Mouse (Mus musculus) effector memory CD4-positive, alpha-beta T cell, adult 5 months (primary cell): ENCODE measurements around the gene Mlxipl. TPM values are rescaled to one million over a fixed set of nuclear protein-coding genes. Genes with fewer than 3 reads are reported as not detected.

ENCODE experiments used
- polyA plus RNA-seq: library from polyadenylated mRNA; unstranded; fragments of 100-300 nt; shearing (Covaris generic); gene quantifications from one replicate; pipeline ENCODE4 v1.2.1, GENCODE M21; 2017

Mlxipl gene
- polyA plus RNA-seq, result not detected

DNA sequence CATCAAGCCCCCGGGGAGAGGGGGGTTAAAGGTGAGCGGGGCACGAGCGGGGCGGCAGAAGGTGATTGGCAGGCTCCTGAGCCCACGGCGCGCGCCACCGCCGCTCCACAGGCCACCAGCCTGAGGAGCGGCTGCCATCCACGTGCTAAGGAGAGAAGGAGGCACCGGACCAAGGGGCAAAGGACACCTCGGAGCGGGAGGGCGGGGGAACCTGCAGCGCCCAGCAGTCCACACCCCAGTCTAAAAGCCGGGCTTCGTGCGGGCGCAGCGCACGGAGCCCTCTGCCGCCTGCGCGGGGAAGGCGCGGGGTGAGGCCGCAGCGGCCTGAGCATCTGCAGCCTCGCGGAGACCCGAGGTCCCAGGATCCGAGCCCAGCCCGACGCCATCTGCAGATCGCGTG is at the start of gene Mlxipl:
Mlxipl (plus strand) TSS at position 238 of the 400 bp plus-strand sequence.

DNA sequence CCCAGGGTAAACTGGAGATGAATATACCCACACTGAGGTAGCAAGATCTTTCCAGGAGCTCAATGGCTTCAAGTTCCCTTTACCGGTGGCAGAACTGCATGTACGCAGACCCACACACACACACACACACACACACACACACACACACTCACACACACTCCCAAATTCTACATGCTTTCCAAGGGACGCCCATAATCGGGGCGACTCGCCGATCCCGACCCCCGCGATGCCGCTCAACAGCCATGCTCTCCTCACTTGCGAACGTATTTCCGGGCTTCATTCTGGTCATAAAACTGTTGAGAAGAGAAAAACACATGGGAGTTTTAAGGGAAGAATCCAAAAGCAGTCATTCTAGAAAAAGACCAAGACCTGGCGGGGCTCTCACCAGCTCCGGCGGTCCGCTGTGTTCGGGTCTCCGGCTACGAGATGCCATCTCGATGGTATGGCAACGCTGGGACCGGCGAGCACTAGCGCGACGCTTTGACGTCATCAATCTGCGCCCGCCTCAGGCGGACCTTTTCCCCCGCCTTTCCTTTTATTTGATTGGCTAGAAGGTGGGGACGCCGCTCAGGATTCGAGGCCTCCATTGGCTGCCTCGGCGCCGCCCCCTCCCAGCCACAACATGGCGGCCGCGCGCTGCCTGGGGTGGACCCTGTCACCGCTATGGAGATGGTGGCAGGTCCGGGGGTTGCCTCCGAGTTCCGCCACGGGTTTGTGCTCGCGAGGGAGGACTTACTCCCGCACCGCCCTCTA is 25.9 kb upstream of the Mlxipl start, which contains the start of gene Dnajc30:
Dnajc30 (plus strand) TSS at position 574 of the 753 bp plus-strand sequence.

GRCm38 (mm10) chr5:135064909-135065446 is 24.7 kb upstream of the Mlxipl start, which contains the start of gene Bud23:
Gene Bud23 (minus strand): TSS chr5:135064959.

GRCm38 (mm10) chr5:135077564-135078481 is 11.9 kb upstream of the Mlxipl start, which contains the start of gene Vps37d:
Gene Vps37d (minus strand): TSS chr5:135078266.

DNA sequence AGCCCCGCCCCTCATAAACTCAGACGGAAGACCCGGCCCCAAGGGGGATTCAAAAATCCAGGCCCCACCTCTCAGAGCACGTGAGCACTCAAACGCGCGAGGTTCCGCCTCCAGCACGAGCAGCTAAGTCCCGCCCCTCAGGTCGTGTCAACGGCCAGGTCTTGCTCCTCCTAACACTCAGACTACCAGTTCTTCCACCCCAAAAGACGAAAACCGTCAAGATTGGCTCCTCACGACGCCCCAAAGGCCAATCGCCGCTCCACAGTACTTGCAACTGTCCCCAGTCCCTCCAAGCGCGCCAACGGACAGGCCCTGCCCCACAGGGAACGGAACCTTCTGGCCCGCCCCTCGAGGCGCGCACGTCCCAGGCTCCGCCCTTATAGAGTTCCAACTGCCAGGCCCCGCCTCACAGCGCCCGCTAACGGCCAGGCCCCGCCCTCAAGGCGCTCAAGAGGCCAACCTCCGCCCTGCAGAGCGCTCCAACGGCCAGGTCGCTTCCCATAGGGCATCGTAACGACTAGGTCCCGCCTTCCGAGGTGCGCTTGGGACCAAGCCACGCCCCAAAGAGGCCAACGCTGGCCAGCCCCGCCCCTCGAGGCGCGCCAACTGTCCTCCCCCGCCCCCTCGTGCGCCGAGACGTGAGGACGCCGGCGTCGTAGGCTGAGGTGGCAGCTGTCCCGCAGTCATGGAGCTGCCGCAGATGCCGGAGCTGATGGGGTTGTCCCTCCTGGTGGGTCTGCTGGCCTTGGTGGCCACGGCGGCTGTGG is 59.5 kb downstream of the Mlxipl start, which contains the start of gene Tbl2:
Tbl2 (plus strand) TSS at position 605 of the 767 bp plus-strand sequence.

DNA sequence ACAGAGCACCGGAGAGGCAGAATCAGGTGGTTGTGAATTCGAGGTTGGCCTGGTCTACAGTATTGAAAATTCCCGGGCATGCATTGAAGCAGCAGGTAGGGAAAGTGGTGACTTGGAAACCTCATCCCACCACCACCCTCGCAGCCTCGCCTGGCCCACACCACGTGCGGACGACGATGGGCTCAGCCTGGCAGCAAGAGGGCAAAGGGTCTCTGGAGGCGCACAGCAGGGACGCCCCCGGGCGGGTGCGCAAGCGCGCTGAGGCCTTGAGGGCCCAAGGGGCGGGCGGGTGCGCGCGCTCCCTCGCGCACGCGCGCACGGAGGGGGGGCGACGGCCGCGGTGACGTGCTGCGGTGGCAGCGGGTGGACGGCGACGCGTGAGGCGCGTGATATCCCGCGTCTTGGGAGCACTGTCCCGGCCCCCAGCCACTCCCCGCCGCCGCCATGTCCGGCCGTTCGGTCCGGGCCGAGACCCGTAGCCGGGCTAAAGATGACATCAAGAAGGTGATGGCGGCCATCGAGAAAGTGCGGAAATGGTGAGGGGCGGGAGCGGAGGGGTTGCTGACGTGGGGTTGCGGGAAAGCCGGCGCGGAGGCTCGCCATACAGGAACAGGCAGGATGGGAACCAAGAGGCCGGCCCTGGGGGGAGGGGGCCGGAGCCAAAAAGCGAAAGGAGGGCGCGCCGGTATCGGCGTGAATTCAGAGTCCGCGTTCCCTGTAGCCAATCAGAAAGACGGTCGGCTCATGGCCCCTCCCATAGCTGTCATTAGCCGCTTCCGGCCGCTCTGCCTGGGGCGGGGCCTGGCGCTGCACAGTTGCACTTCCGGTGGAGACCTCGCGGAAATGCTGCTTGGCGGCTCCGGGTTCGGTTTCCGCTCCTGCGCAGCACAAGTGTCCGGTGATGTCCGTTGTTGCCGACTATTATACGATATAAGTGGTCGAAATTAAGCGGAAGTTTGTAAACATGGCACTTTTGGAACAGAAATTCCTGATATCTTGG is 78.7 kb downstream of the Mlxipl start, which contains the start of gene Bcl7b:
Bcl7b (plus strand) TSS at position 221 of the 1,000 bp plus-strand sequence.

GRCm38 (mm10) chr5:135186621-135187348 is 97.1 kb downstream of the Mlxipl start, which contains the start of gene Baz1b:
Gene Baz1b (plus strand): TSS chr5:135187264.

Other genes with a start within 250 kb of the Mlxipl start
- gene Tmem270, start 183.2 kb upstream of the Mlxipl start, polyA plus RNA-seq, result not detected
- not detected for gene Cldn13, start 174.4 kb upstream of the Mlxipl start, polyA plus RNA-seq
- 4.1 TPM for gene Mettl27, start 157.5 kb upstream of the Mlxipl start, polyA plus RNA-seq
- gene Cldn4, start 143.0 kb upstream of the Mlxipl start, polyA plus RNA-seq, result not detected
- not detected for gene Cldn3, start 103.7 kb upstream of the Mlxipl start, polyA plus RNA-seq
- 64.6 TPM for gene Abhd11, start 80.7 kb upstream of the Mlxipl start, polyA plus RNA-seq
- gene Stx1a, start 66.4 kb upstream of the Mlxipl start, polyA plus RNA-seq, result 4.2 TPM
- 9.6 TPM for gene Dnajc30, start 25.7 kb upstream of the Mlxipl start, polyA plus RNA-seq
- 86.6 TPM for gene Bud23, start 24.9 kb upstream of the Mlxipl start, polyA plus RNA-seq
- gene Vps37d, start 11.6 kb upstream of the Mlxipl start, polyA plus RNA-seq, result not detected
- 19.3 TPM for gene Tbl2, start 59.8 kb downstream of the Mlxipl start, polyA plus RNA-seq
- gene Bcl7b, start 78.4 kb downstream of the Mlxipl start, polyA plus RNA-seq, result 121 TPM
- 44.1 TPM for gene Baz1b, start 97.4 kb downstream of the Mlxipl start, polyA plus RNA-seq
- gene Fzd9, start 161.3 kb downstream of the Mlxipl start, polyA plus RNA-seq, result not detected